18 mouse cellular contexts compared by ENCODE assay signal in genomic region chr1:166152034-166152433, GRCm38 (mm10). TPM values are rescaled to one million over a fixed set of nuclear protein-coding genes. Genes with fewer than 3 reads are reported as not detected.
"Had no signal": no experiment of that assay in that cellular context is flagged by ENCODE, and none has a peak within 500 bp of the region (broad histone marks: within the 10 kb centered on the region; RNA-seq: fewer than 3 reads in every experiment).

No protein-coding gene starts in this region.

- H3K27ac ChIP-seq: macrophage; midbrain, embryonic 13.5 days; midbrain, embryonic 15.5 days; neural tube, embryonic 12.5 days had no signal

- H3K36me3 ChIP-seq: midbrain, embryonic 13.5 days; midbrain, embryonic 15.5 days; neural tube, embryonic 12.5 days had no signal

- H3K9me3 ChIP-seq: midbrain, embryonic 13.5 days; midbrain, embryonic 15.5 days; neural tube, embryonic 12.5 days had no signal

- H3K4me1 ChIP-seq: neural tube, embryonic 12.5 days had no signal

- ATAC-seq: midbrain, embryonic 13.5 days; midbrain, embryonic 15.5 days had no signal

- H3K4me3 ChIP-seq: megakaryocyte, embryonic 14.5 days; midbrain, embryonic 13.5 days; midbrain, embryonic 15.5 days; neural tube, embryonic 12.5 days had no signal

- DNase-seq: lung, adult 18-20 months; lung, postnatal 36 days; right cerebral cortex, postnatal 14 days; right cerebral cortex, postnatal 4 days; spleen, adult 18-20 months; thymus, adult 18-20 months; thymus, postnatal 14 days; thymus, postnatal 36 days had no signal

- H3K9ac ChIP-seq: lung, embryonic 14.5 days; midbrain, embryonic 13.5 days; midbrain, embryonic 15.5 days; neural tube, embryonic 12.5 days had no signal

RNA-seq across cellular contexts. Expression of gene Gpa33, which starts 22.0 kb away (rescaled TPM):
- total RNA-seq: megakaryocyte progenitor cell, adult 5-6 weeks; midbrain, postnatal 0 days; monocyte, adult 5-6 weeks; neutrophil, adult 5-6 weeks had no signal

RNA-seq across cellular contexts. Expression of gene Dusp27, which starts 24.3 kb away (rescaled TPM):
- total RNA-seq: megakaryocyte progenitor cell, adult 5-6 weeks; monocyte, adult 5-6 weeks; neutrophil, adult 5-6 weeks had no signal
